Mouse (Mus musculus) lung, postnatal 0 days (tissue): Measurements from ENCODE around the gene Acot1. TPM values are rescaled to one million over a fixed set of nuclear protein-coding genes. Genes with fewer than 3 reads are reported as not detected.

Source experiments
- ATAC-seq: fragments of 200-750 bp; cut with Nextera tagmentation; 2 replicates; pipeline ENCODE4 v1.8.0; 2017; ENCODE audit warnings: moderate library complexity
- DNase-seq: peaks from one replicate; pipeline ENCODE4 v3.0.0-alpha.2; 2016; ENCODE audit warnings: low spot score
- H3K27ac ChIP-seq: fragments of 300-500 bp; sonication (generic); 2 replicates; pipeline ENCODE4 v1.5.1; 2014; ENCODE audit warnings: antibody characterized with exemption, mild to moderate bottlenecking, low read length, mixed read lengths
- H3K27me3 ChIP-seq: fragments of 300-500 bp; sonication (generic); replicated peaks from 2 replicates; pipeline ENCODE4 v1.6.1; 2014; ENCODE audit warnings: low read length, mixed read lengths; ENCODE audit not compliant: insufficient read depth
- H3K36me3 ChIP-seq: fragments of 300-500 bp; sonication (generic); 2 replicates; pipeline ENCODE4 v1.6.1; 2014; ENCODE audit warnings: low read length, mixed read lengths; ENCODE audit not compliant: insufficient read depth
- H3K4me1 ChIP-seq: fragments of 300-500 bp; sonication (generic); 2 replicates; pipeline ENCODE4 v1.6.1; 2014; ENCODE audit warnings: antibody characterized with exemption, low read depth, low read length, mixed read lengths; ENCODE audit not compliant: insufficient read depth
- H3K4me2 ChIP-seq: fragments of 300-500 bp; sonication (generic); replicated peaks from 2 replicates; pipeline ENCODE4 v1.6.1; 2014; ENCODE audit warnings: low read depth, mild to moderate bottlenecking, low read length, moderate library complexity, mixed read lengths
- H3K4me3 ChIP-seq: fragments of 300-500 bp; sonication (generic); 2 replicates; pipeline ENCODE4 v1.5.1; 2014; ENCODE audit warnings: low read depth, low read length
- H3K9ac ChIP-seq: fragments of 300-500 bp; sonication (generic); replicated peaks from 2 replicates; pipeline ENCODE4 v1.6.1; 2014; ENCODE audit warnings: low read depth, mild to moderate bottlenecking
- H3K9me3 ChIP-seq: fragments of 300-500 bp; sonication (generic); 2 replicates; pipeline ENCODE4 v1.6.1; 2016; ENCODE audit warnings: low read length, mixed read lengths
- CTCF ChIP-seq: IDR thresholded peaks from 2 replicates; pipeline ENCODE4 v1.5.1; 2016; ENCODE audit warnings: antibody characterized with exemption, mild to moderate bottlenecking
- EP300 ChIP-seq: IDR thresholded peaks from 2 replicates; pipeline ENCODE4 v1.6.1; 2016; ENCODE audit warnings: antibody characterized with exemption, mild to moderate bottlenecking, control low read depth
- WGBS: fragments of 180-500 bp; shearing (Covaris S2); extraction: QIAGEN DNeasy Blood & Tissue Kit; methylation state at CpG from one replicate; pipeline ENCODE4 v1.1.7; 2014; 5-methylcytosine and 5-hydroxymethylcytosine counted together
- polyA plus RNA-seq: library from polyadenylated mRNA; unstranded; fragments of >200 nt; fragmentation: Nextera tagmentation; extraction: Ambion mirVana; gene quantifications from 2 replicates; pipeline ENCODE4 v1.2.1, GENCODE M21; 2015

Gene Acot1
- polyA plus RNA-seq, 1 experiment from 2014 or later = 164 TPM

- H3K4me3 ChIP-seq = no peak overlapping the region
- DNase-seq (no peak), ATAC-seq (no peak)
- H3K4me1 ChIP-seq = no peaks in the 10 kb centered on the region
- 0 out of 2 replicates have a peak, but pooled peaks cover 8% of the 10 kb centered on the region for H3K27me3 ChIP-seq
- 68% methylated on average over 4 of the region's 4 CpGs for WGBS
- no peaks in the 10 kb centered on the region for H3K36me3 ChIP-seq
- H3K9me3 ChIP-seq = no peaks in the 10 kb centered on the region
- H3K9ac ChIP-seq = no peak overlapping the region
- no peak overlapping the region for H3K4me2 ChIP-seq
- no peak overlapping the region for H3K27ac ChIP-seq
- TF ChIP-seq EP300 (no peak), CTCF (no peak)
These were observed 58.5 kb downstream of the Acot1 start for GRCm38 (mm10) chr12:84067752-84068151.

Other genes starting within 250 kb of the Acot1 start
- 0.29 and 0.30 TPM in 2 replicates for gene Papln, start 245.9 kb upstream of the Acot1 start, polyA plus RNA-seq
- 52.6 and 57.8 TPM in 2 replicates for gene Numb, start 87.6 kb upstream of the Acot1 start, polyA plus RNA-seq
- 11.7 and 11.9 TPM in 2 replicates for gene Riox1, start 58.9 kb upstream of the Acot1 start, polyA plus RNA-seq
- gene Heatr4, start 24.6 kb upstream of the Acot1 start, polyA plus RNA-seq = not detected in 2 replicates
- gene Acot2, start 21.6 kb upstream of the Acot1 start, polyA plus RNA-seq = 79.7 and 99.8 TPM in 2 replicates
- gene Acot4, start 28.9 kb downstream of the Acot1 start, polyA plus RNA-seq = 0.12 and 0.13 TPM in 2 replicates
- not detected in 2 replicates for gene Gm49366, start 29.4 kb downstream of the Acot1 start, polyA plus RNA-seq
- not detected in 2 replicates for gene Acot3, start 42.7 kb downstream of the Acot1 start, polyA plus RNA-seq
- not detected in 2 replicates for gene Acot5, start 59.8 kb downstream of the Acot1 start, polyA plus RNA-seq
- gene Acot6, start 91.2 kb downstream of the Acot1 start, polyA plus RNA-seq = 1.1 and 1.3 TPM in 2 replicates
- 3.1 and 4.5 TPM in 2 replicates for gene Dnal1, start 104.9 kb downstream of the Acot1 start, polyA plus RNA-seq
- 1.9 and 2.9 TPM in 2 replicates for gene Pnma1, start 139.0 kb downstream of the Acot1 start, polyA plus RNA-seq
- 5.9 and 6.7 TPM in 2 replicates for gene Elmsan1, start 209.4 kb downstream of the Acot1 start, polyA plus RNA-seq